Mouse (Mus musculus): ENCODE data around the gene Emc8.
A peak's percentile ranks its signal among the peaks of the same experiment; 100 is the strongest.

Emc8 gene

GRCm38 (mm10) chr8:120607460-120607859, 60.9 kb downstream of the Emc8 start:
- peak; percentile 41 for DNase-seq (ENCODE audit: low read depth, low spot score)
